Mouse (Mus musculus) kidney, embryonic 15.5 days (tissue): ENCODE measurements at regions not wholly inside any gene's neighbourhood (a gene's known extent, or its start where the extent isn't known, plus 50 kb on each side); places are given as distances from the start of the nearest gene placed in this dataset.

Experiments
- ATAC-seq: fragments of 200-750 bp; cut with Nextera tagmentation; replicated peaks from 2 replicates; pipeline ENCODE4 v1.8.0; 2017; ENCODE audit warnings: moderate TSS enrichment; ENCODE audit not compliant: low FRiP score
- H3K27ac ChIP-seq: fragments of 300-500 bp; sonication (generic); 2 replicates; pipeline ENCODE4 v1.5.1; 2015; ENCODE audit warnings: mild to moderate bottlenecking, inconsistent platforms
- H3K27me3 ChIP-seq: fragments of 300-500 bp; sonication (generic); 2 replicates; pipeline ENCODE4 v1.6.1; 2015; ENCODE audit warnings: inconsistent platforms
- H3K36me3 ChIP-seq: fragments of 300-500 bp; sonication (generic); 2 replicates; pipeline ENCODE4 v1.6.1; 2015; ENCODE audit warnings: inconsistent platforms
- H3K4me1 ChIP-seq: fragments of 300-500 bp; sonication (generic); 2 replicates; pipeline ENCODE4 v1.6.1; 2015; ENCODE audit warnings: inconsistent platforms
- H3K4me2 ChIP-seq: fragments of 300-500 bp; sonication (generic); 2 replicates; pipeline ENCODE4 v1.6.1; 2015; ENCODE audit warnings: moderate library complexity, mild to moderate bottlenecking, inconsistent platforms
- H3K4me3 ChIP-seq: fragments of 300-500 bp; sonication (generic); replicated peaks from 2 replicates; pipeline ENCODE4 v1.5.1; 2015; ENCODE audit warnings: mild to moderate bottlenecking, inconsistent platforms
- H3K9ac ChIP-seq: fragments of 300-500 bp; sonication (generic); 2 replicates; pipeline ENCODE4 v1.6.1; 2015; ENCODE audit warnings: mild to moderate bottlenecking, inconsistent platforms
- H3K9me3 ChIP-seq: fragments of 300-500 bp; sonication (generic); replicated peaks from 2 replicates; pipeline ENCODE4 v1.6.1; 2016; ENCODE audit warnings: inconsistent platforms
- WGBS: fragments of 180-500 bp; shearing (Covaris S2); methylation state at CpG from one replicate; pipeline ENCODE4 v1.1.7; 2015; ENCODE audit warnings: mixed read lengths; 5-methylcytosine and 5-hydroxymethylcytosine counted together

DNA sequence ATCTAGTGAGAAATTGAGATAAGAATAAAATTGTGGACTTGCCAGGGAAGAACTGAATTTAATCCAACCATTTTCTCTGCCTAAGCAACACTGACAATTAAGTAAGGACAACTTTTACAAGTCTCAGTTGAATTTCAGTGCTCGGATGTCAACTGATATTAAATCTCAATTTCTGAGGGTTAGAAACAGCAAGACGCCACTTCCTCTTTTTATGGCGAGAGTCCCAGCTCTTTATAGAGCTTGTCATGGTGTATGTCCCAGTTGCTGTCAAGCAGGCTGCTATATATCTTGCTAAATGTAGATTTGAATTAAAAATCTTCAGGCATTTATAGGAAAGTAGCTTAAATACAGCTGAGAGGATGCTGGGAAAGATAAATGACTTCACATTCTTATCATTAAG is 697.8 kb upstream of the Got2 start:
- no peaks in the 10 kb centered on the region for H3K27me3 ChIP-seq
- H3K9me3 ChIP-seq = no peaks in the 10 kb centered on the region
- no peaks in the 10 kb centered on the region for H3K4me1 ChIP-seq
- H3K4me2 ChIP-seq = no peak overlapping the region
- H3K9ac ChIP-seq = no peak overlapping the region
- H3K4me3 ChIP-seq = no peak overlapping the region
- no peaks in the 10 kb centered on the region for H3K36me3 ChIP-seq
- 44% methylated on average over 3 of the region's 3 CpGs for WGBS
- H3K27ac ChIP-seq = no peak overlapping the region
- ATAC-seq = no peak

- ATAC-seq = no peak
- Histone ChIP-seq H3K4me1 (no peaks in the 10 kb centered on the region), H3K4me3 (no peak overlapping the region), H3K27me3 (no peaks in the 10 kb centered on the region), H3K4me2 (no peak overlapping the region), H3K9ac (no peak overlapping the region), H3K9me3 (no peaks in the 10 kb centered on the region), H3K27ac (no peak overlapping the region), H3K36me3 (no peaks in the 10 kb centered on the region)
- WGBS = 58% methylated on average over 10 of the region's 10 CpGs
Measured at GRCm38 (mm10) chr8:96552512-96552911, 664.2 kb upstream of the Got2 start.

GRCm38 (mm10) chr8:96550408-96550807 is 662.1 kb upstream of the Got2 start:
- no peaks in the 10 kb centered on the region for H3K27me3 ChIP-seq
- no peaks in the 10 kb centered on the region for H3K9me3 ChIP-seq
- no peak overlapping the region for H3K9ac ChIP-seq
- no peak overlapping the region for H3K4me2 ChIP-seq
- no peak for ATAC-seq
- H3K4me3 ChIP-seq = no peak overlapping the region
- no peak overlapping the region for H3K27ac ChIP-seq
- no peaks in the 10 kb centered on the region for H3K4me1 ChIP-seq
- no peaks in the 10 kb centered on the region for H3K36me3 ChIP-seq
- WGBS = 92% methylated on average over 2 of the region's 2 CpGs

DNA sequence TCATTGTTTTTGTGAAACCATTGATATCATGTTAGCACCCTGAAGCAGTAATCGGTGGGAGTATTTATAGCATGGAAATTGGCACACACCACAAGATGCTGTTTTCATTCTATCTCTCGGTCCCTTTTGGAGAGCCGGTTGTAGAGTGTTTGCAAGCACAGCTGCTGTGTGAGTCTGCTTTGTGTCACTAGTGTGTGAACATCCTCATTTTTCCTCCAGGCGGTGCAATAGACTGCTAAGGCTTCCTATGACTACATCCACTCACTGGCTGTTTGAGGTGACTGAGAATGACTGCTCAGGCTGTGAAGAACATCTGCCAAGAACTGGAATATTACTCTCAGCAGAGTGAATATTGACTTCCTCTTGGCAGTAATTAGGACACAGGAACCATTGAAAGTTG is 660.3 kb upstream of the Got2 start:
- Histone ChIP-seq H3K27me3 (no peaks in the 10 kb centered on the region), H3K9me3 (no peaks in the 10 kb centered on the region), H3K4me3 (no peak overlapping the region), H3K9ac (no peak overlapping the region), H3K36me3 (no peaks in the 10 kb centered on the region), H3K4me2 (no peak overlapping the region), H3K27ac (no peak overlapping the region), H3K4me1 (no peaks in the 10 kb centered on the region)
- no peak for ATAC-seq
- WGBS = 84% methylated on average over 4 of the region's 4 CpGs

GRCm38 (mm10) chr8:96548187-96548586 is 659.8 kb upstream of the Got2 start:
- Histone ChIP-seq H3K4me3 (no peak overlapping the region), H3K36me3 (no peaks in the 10 kb centered on the region), H3K4me1 (no peaks in the 10 kb centered on the region), H3K27me3 (no peaks in the 10 kb centered on the region), H3K9me3 (no peaks in the 10 kb centered on the region), H3K27ac (no peak overlapping the region), H3K4me2 (no peak overlapping the region), H3K9ac (no peak overlapping the region)
- ATAC-seq = no peak

DNA sequence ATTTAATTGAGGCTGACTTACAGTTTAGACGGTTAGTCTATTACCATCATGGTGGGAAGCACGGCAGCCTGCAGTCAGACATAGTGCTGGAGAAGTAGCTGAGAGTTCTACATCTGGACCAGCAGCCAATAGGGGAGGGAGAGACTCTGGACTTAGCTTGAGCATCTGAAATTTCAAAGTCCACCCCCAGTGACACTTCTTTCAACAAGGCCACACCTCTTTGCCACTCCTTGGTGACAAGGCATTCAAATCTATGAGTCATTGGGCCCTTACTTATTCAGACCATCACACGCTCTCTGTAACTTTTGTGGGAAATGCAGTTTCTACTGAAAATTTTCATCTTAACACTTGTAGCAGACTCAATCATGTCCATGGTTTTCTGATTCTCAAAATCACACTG is 653.9 kb upstream of the Got2 start:
- H3K27me3 ChIP-seq = no peaks in the 10 kb centered on the region
- H3K4me2 ChIP-seq = no peak overlapping the region
- H3K27ac ChIP-seq = no peak overlapping the region
- no peaks in the 10 kb centered on the region for H3K36me3 ChIP-seq
- H3K4me3 ChIP-seq = no peak overlapping the region
- WGBS = 92% methylated on average over 3 of the region's 3 CpGs
- H3K9ac ChIP-seq = no peak overlapping the region
- ATAC-seq = no peak
- no peaks in the 10 kb centered on the region for H3K9me3 ChIP-seq
- H3K4me1 ChIP-seq = no peaks in the 10 kb centered on the region

DNA sequence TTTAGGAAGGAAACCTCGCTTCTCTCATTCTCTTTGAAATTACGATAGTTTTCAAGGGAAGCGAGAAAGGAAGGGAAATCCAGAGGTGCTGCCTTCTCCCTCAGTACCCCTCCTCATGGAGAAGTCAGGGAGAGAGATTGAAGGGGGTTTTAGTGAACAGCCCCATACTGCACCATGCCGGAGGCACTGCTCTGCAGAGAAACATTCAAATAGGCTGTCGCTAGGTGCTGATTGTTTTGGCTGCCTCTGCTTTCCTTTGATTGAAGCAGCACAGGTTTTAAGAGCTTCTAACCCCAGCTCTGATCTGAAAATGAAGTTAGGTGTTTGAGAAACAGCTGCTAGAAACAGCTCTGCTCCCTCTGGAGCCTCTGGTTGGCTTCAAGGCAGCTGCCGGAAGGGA is 610.5 kb upstream of the Got2 start:
- Histone ChIP-seq H3K9me3 (no peaks in the 10 kb centered on the region), H3K4me3 (no peak overlapping the region), H3K36me3 (no peaks in the 10 kb centered on the region), H3K4me1 (no peaks in the 10 kb centered on the region), H3K27me3 (no peaks in the 10 kb centered on the region), H3K27ac (no peak overlapping the region), H3K4me2 (no peak overlapping the region), H3K9ac (no peak overlapping the region)
- WGBS = 58% methylated on average over 6 of the region's 6 CpGs
- ATAC-seq = no peak

DNA sequence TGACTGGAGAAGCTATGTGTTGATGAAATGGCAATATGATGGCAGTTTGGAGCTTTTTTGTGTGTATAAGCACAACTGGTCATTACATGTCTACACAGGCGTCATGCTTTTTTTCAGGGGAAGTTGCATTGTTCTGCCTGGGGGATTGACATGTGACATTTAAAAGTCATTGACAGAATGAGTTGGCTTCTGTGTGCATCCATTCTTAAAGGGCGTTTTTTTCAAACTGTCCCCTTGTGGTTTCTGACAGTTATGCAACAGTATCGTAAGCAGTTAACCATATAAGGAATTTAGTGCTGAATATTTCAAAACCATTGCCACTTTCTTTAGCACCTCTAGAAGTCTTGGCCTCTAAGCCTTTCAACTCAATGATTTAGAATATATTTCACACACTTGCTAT is 607.1 kb upstream of the Got2 start:
- Histone ChIP-seq H3K9ac (no peak overlapping the region), H3K4me1 (no peaks in the 10 kb centered on the region), H3K9me3 (no peaks in the 10 kb centered on the region), H3K27me3 (no peaks in the 10 kb centered on the region), H3K4me2 (no peak overlapping the region), H3K27ac (no peak overlapping the region), H3K36me3 (no peaks in the 10 kb centered on the region), H3K4me3 (no peak overlapping the region)
- no peak for ATAC-seq
- 81% methylated on average over 3 of the region's 3 CpGs for WGBS

DNA sequence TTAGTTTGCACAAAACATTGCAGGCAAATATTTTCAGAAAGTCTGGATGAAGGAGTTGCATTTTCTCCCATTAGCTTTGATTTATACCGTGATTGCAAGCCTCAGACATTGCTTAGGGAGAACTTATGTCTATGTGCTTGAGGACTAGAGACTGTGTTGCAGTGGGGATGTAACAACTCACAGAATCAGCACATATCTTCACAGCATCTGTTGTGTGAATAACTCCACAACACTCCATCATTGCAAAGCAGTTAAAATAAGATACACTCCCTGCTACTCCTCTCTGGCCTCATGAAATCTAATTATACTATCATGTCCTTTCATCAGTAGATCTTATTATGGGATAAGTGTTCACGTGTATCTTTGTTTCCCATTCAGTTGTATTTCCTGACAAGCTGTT is 601.5 kb upstream of the Got2 start:
- WGBS = 51% methylated on average over 2 of the region's 2 CpGs

DNA sequence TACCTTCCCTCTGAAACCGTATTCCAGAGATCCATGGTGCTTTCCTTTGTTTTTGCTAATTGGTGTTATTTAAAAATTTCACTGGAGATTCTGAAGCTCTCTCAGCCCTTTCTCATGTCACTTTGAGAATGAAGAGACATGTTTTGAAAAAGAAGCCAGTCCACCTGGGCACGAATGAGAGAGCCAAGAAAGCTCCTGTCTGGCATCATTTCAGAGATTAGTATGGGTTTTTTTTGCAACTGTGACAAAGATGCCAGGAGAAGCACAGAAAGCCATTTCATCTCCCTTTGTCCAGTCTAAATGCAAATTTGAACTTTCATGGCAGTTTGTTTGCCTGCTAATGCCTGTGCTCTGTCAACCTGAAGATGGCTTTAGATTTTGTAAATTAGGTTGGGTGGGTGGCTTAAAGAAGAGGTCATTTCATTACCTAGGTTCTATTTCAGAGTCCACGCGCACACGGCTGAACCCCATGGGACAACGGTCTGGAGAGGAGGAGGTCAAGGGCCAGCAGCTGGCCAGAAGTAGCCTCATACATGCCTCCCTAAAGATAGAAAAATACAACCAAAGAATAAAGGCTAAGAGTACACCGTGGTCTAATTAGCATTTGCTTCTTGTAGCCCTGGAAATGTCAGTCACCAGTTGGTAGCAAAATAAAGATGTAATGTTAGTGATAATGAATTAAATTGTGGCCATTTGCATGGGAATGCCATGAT is 600.5 kb upstream of the Got2 start:
- no peak for ATAC-seq

More for the DNA sequence above, 601.5 kb upstream of the Got2 start:
- no peak overlapping the region for H3K4me2 ChIP-seq
- H3K4me3 ChIP-seq = no peak overlapping the region
- H3K27ac ChIP-seq = no peak overlapping the region
- no peaks in the 10 kb centered on the region for H3K9me3 ChIP-seq
- no peaks in the 10 kb centered on the region for H3K27me3 ChIP-seq
- H3K9ac ChIP-seq = no peak overlapping the region
- ATAC-seq = no peak
- 0 out of 2 replicates have a peak, but pooled peaks cover 6% of the 10 kb centered on the region for H3K4me1 ChIP-seq
- H3K36me3 ChIP-seq = no peaks in the 10 kb centered on the region

DNA sequence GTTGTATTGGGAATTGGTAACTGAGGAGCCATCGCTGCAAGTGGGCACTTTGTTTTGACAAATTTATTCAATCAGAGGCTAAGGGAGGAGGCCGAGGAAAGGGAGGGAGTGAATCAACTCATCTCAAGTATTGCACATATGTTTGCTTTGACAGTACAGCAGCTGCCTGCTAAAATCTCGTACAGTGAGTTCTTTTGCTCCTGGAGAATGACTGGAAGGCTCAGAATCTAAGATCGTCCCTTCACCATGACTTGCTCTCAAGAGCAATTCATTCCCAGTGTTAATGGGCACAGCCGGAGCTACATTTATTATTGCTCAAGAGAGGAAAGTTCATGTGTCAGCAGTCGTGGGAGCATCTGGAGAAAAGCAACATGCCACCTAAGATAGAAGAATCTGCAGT is 567.6 kb upstream of the Got2 start:
- H3K4me3 ChIP-seq = no peak overlapping the region
- 26% methylated on average over 6 of the region's 6 CpGs for WGBS
- H3K4me1 ChIP-seq = no peaks in the 10 kb centered on the region
- no peaks in the 10 kb centered on the region for H3K9me3 ChIP-seq
- no peaks in the 10 kb centered on the region for H3K27me3 ChIP-seq
- no peak for ATAC-seq
- no peak overlapping the region for H3K27ac ChIP-seq
- no peak overlapping the region for H3K9ac ChIP-seq
- H3K36me3 ChIP-seq = no peaks in the 10 kb centered on the region
- 0 out of 2 replicates have a peak overlapping the region, but pooled peaks have one; percentile 19 for H3K4me2 ChIP-seq

More for the DNA sequence above, 600.5 kb upstream of the Got2 start:
- no peak overlapping the region for H3K27ac ChIP-seq
- 0 out of 2 replicates have a peak, but pooled peaks cover 6% of the 10 kb centered on the region for H3K4me1 ChIP-seq
- no peak overlapping the region for H3K4me3 ChIP-seq
- H3K4me2 ChIP-seq = no peak overlapping the region
- WGBS = 38% methylated on average over 7 of the region's 7 CpGs
- no peaks in the 10 kb centered on the region for H3K27me3 ChIP-seq
- H3K9me3 ChIP-seq = no peaks in the 10 kb centered on the region
- H3K9ac ChIP-seq = no peak overlapping the region
- no peaks in the 10 kb centered on the region for H3K36me3 ChIP-seq

- Histone ChIP-seq H3K27ac (no peak overlapping the region), H3K9ac (no peak overlapping the region), H3K36me3 (no peaks in the 10 kb centered on the region), H3K4me3 (no peak overlapping the region), H3K9me3 (no peaks in the 10 kb centered on the region), H3K4me1 (no peaks in the 10 kb centered on the region), H3K27me3 (no peaks in the 10 kb centered on the region), H3K4me2 (0 out of 2 replicates have a peak overlapping the region, but pooled peaks have one; percentile 19)
- no peak for ATAC-seq
- 28% methylated on average over 9 of the region's 9 CpGs for WGBS
Measured at GRCm38 (mm10) chr8:96455336-96455735, 567.0 kb upstream of the Got2 start.

DNA sequence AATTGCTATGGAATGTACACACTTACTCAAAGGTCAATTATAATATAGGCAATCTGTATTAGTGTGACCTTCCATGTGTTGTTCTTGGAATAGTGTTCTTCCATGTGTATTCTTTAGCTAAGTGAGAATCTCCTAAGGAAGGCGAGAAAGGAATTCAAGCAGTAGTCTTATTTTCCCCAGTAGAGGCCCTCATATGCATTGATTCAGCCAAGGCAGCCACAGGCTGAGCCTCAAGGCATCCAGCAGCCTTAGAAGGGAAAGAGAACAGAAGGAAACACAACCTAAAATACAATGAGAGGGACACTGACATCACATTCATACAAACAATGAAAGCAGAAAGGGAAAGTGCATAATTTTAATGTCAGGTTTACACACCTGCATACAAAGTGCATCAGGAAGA is 541.4 kb upstream of the Got2 start:
- Histone ChIP-seq H3K4me2 (no peak overlapping the region), H3K4me1 (no peaks in the 10 kb centered on the region), H3K4me3 (no peak overlapping the region), H3K9ac (no peak overlapping the region), H3K27me3 (no peaks in the 10 kb centered on the region), H3K9me3 (no peaks in the 10 kb centered on the region), H3K36me3 (no peaks in the 10 kb centered on the region), H3K27ac (no peak overlapping the region)
- WGBS = 44% methylated on average over 1 of the region's 1 CpGs
- no peak for ATAC-seq
